Mouse (Mus musculus) ES-E14 (cell line): ENCODE data around the gene Dcn.

Experiments used
- CHD2 ChIP-seq: IDR thresholded peaks from 2 replicates; pipeline ENCODE4 v1.6.1; 2014; ENCODE audit warnings: mild to moderate bottlenecking, low read depth, low read length, inconsistent platforms
- HCFC1 ChIP-seq: IDR thresholded peaks from 2 replicates; pipeline ENCODE4 v1.6.1; 2012; ENCODE audit warnings: low read length, inconsistent platforms, borderline replicate concordance; ENCODE audit not compliant: insufficient read depth
- MAFK ChIP-seq: IDR thresholded peaks from 2 replicates; pipeline ENCODE4 v1.6.1; 2014; ENCODE audit warnings: mild to moderate bottlenecking, low read depth, low read length, inconsistent platforms; ENCODE audit not compliant: insufficient read depth
- ZC3H11A ChIP-seq: IDR thresholded peaks from 2 replicates; pipeline ENCODE4 v1.6.1; 2012; ENCODE audit warnings: low read depth, mild to moderate bottlenecking, inconsistent platforms, low read length, borderline replicate concordance
- ZNF384 ChIP-seq: IDR thresholded peaks from 2 replicates; pipeline ENCODE4 v1.6.1; 2012; ENCODE audit warnings: low read depth, low read length, inconsistent platforms

DNA sequence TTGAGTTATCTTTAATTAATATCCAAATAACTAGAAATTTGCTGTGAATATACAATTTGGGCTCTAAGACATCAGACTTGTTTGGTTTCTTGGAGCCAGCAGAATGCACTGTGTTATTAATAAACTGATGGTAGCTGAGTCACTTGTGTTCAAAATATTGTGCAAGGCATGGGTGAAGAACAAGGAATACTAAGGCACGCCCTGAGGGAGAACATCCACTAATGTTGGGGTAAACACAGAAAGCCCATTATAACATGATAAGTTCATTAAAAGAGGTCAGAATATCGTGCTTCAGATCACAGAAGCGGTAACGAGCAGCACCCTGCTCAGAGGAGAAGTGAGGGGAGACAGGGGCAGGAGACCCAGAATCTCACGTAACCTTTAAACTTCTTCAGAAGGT, 2.7 kb downstream of the Dcn start:
- no peak for TF ChIP-seq ZNF384
- no peak for TF ChIP-seq HCFC1
- no peak for TF ChIP-seq CHD2
- no peak for TF ChIP-seq MAFK
- no peak for TF ChIP-seq ZC3H11A
